ENCODE assay signal across 11 mouse cellular contexts in the genomic region with DNA sequence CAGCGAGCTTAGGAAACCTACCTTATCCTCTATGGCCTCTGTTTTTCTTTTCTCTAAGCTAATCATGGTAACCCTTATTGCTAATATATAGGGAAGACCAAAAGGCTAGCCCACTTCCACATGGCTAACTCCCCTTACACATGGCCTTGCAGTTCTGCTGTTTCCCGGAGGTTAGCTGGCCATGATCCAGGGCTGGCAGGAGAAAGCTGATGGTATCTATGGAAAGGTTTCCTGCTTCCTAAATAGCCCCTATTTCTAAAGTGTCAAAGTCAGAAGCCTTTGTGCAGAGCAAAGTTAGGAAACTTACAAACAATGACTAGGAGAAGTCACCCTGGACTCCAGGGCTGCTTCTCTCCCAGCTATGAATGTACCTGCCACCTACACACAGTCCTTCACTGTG.
DNase-seq lines count a peak whose midpoint lies in the region; ATAC-seq and TF ChIP-seq lines count a peak whose summit lies in the region.
"Had no signal": no experiment of that assay in that cellular context is flagged by ENCODE, and none has a peak within 500 bp of the region (broad histone marks: within the 10 kb centered on the region; RNA-seq: fewer than 3 reads in every experiment).

No protein-coding gene starts in this region.

- no peak for ATAC-seq in kidney, embryonic 16.5 days (ENCODE audit: low FRiP score, low TSS enrichment)
- no peak for ATAC-seq in megakaryocyte progenitor cell, adult 5-6 weeks (replicated peaks; ENCODE audit: poor library complexity)
- ATAC-seq: midbrain, embryonic 16.5 days had no signal

- no peaks in the 10 kb centered on the region for H3K9me3 ChIP-seq in kidney, embryonic 16.5 days (ENCODE audit: low read length)
- no peaks in the 10 kb centered on the region for H3K9me3 ChIP-seq in hindbrain, embryonic 10.5 days
- no peaks in the 10 kb centered on the region for H3K9me3 ChIP-seq in midbrain, embryonic 10.5 days (replicated peaks)
- H3K9me3 ChIP-seq: liver, embryonic 15.5 days; neural tube, embryonic 15.5 days had no signal

- intact Hi-C loops in gastrocnemius, adult 2 months (cut with DNase I), result loop anchor here (5.0 kb wide), 1 partner anchor 1503 kb away; no protein-coding TSS in a partner anchor

- DNase-seq in gastrocnemius, adult 2 months, result peak; percentile 27
- DNase-seq in gastrocnemius, adult 8-10 months (ENCODE audit: low spot score in 2 of 2), result no peak
- DNase-seq in testis, postnatal 10 days (ENCODE audit: low spot score), result peak; percentile 52
- no peak for DNase-seq in testis, postnatal 14 days (ENCODE audit: low spot score)
- DNase-seq in hindbrain, embryonic 10.5 days (ENCODE audit: low spot score), result no peak
- DNase-seq in midbrain, embryonic 10.5 days (ENCODE audit: low spot score), result no peak

- no peaks in the 10 kb centered on the region for H3K27me3 ChIP-seq in kidney, embryonic 16.5 days (ENCODE audit: insufficient read depth, low read length)
- H3K27me3 ChIP-seq in hindbrain, embryonic 10.5 days (ENCODE audit: insufficient read depth, poor library complexity, severe bottlenecking), result no peaks in the 10 kb centered on the region
- no peaks in the 10 kb centered on the region for H3K27me3 ChIP-seq in midbrain, embryonic 10.5 days (ENCODE audit: low read depth, poor library complexity, severe bottlenecking)
- H3K27me3 ChIP-seq: liver, embryonic 15.5 days; neural tube, embryonic 15.5 days had no signal

- H3K4me1 ChIP-seq in kidney, embryonic 16.5 days (ENCODE audit: insufficient read depth, low read length), result peaks cover 21% of the 10 kb centered on the region; the same call in 1 of the 2 replicates
- peaks cover 9% of the 10 kb centered on the region for H3K4me1 ChIP-seq in hindbrain, embryonic 10.5 days (replicated peaks)
- peaks cover 7% of the 10 kb centered on the region for H3K4me1 ChIP-seq in midbrain, embryonic 10.5 days
- H3K4me1 ChIP-seq: liver, embryonic 15.5 days had no signal

- no peak overlapping the region for H3K9ac ChIP-seq in kidney, embryonic 16.5 days (replicated peaks; ENCODE audit: low read length)
- H3K9ac ChIP-seq: liver, embryonic 15.5 days; neural tube, embryonic 15.5 days had no signal

- WGBS in kidney, embryonic 16.5 days, result 67% methylated on average over 2 of the region's 2 CpGs
- 92% methylated on average over 2 of the region's 2 CpGs for WGBS in hindbrain, embryonic 10.5 days
- WGBS in midbrain, embryonic 10.5 days, result 91% methylated on average over 2 of the region's 2 CpGs

- no peaks in the 10 kb centered on the region for H3K36me3 ChIP-seq in kidney, embryonic 16.5 days (ENCODE audit: insufficient read depth, low read length)
- no peaks in the 10 kb centered on the region for H3K36me3 ChIP-seq in hindbrain, embryonic 10.5 days
- H3K36me3 ChIP-seq in midbrain, embryonic 10.5 days, result no peaks in the 10 kb centered on the region
- H3K36me3 ChIP-seq: liver, embryonic 15.5 days; neural tube, embryonic 15.5 days had no signal

- no peak overlapping the region for H3K4me2 ChIP-seq in kidney, embryonic 16.5 days (replicated peaks; ENCODE audit: low read depth, low read length)
- H3K4me2 ChIP-seq: liver, embryonic 15.5 days; neural tube, embryonic 15.5 days had no signal

- H3K4me3 ChIP-seq in gastrocnemius, adult 2 months, result no peak overlapping the region
- no peak overlapping the region for H3K4me3 ChIP-seq in kidney, embryonic 16.5 days (ENCODE audit: low read length)
- H3K4me3 ChIP-seq in hindbrain, embryonic 10.5 days, result no peak overlapping the region
- H3K4me3 ChIP-seq in midbrain, embryonic 10.5 days, result no peak overlapping the region
- H3K4me3 ChIP-seq: liver, embryonic 15.5 days; neural tube, embryonic 15.5 days had no signal

- no peak for TF ChIP-seq CTCF in gastrocnemius, adult 2 months (IDR thresholded peaks at IDR 0.05)

- no peak overlapping the region for H3K27ac ChIP-seq in gastrocnemius, adult 2 months
- peak overlapping the region; percentile 79 for H3K27ac ChIP-seq in kidney, embryonic 16.5 days (ENCODE audit: low read length)
- H3K27ac ChIP-seq in hindbrain, embryonic 10.5 days, result no peak overlapping the region
- no peak overlapping the region for H3K27ac ChIP-seq in midbrain, embryonic 10.5 days (replicated peaks)
- H3K27ac ChIP-seq: liver, embryonic 15.5 days; neural tube, embryonic 15.5 days had no signal

Comparison
In these comparisons a context has a peak if more than half of its experiments do, and no peak if none do; other contexts are left out.
1. DNase-seq: peak in gastrocnemius, adult 2 months (single experiment) and testis, postnatal 10 days (single experiment); none in gastrocnemius, adult 8-10 months (0 of 2), testis, postnatal 14 days (single experiment), hindbrain, embryonic 10.5 days (single experiment) and midbrain, embryonic 10.5 days (single experiment).